Mouse (Mus musculus): ENCODE measurements around the gene Fam209.

Gene Fam209

DNA sequence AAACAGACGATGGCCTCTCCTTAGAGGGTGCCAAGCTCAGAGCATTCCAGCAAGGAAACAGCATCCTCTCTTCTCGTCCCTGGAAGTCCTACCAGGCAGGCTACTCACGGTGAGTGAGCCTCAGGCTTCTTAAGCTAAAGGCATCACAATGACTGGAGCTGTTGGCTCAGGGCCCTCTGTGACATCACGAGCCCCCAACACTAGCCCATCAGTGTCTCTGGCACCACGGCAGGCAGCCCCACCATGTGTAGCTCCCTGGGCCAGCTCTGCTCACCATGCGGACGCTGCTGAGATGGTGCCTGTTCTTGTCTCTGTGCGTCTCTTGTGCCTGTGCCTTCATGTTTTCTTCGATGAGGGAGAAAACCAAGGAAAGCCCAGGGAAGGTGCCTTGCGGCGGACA, at the start of gene Fam209:
Gene Fam209 (plus strand): TSS at position 203 of the 400 bp plus-strand sequence.
- DNase-seq, result no peak

DNA sequence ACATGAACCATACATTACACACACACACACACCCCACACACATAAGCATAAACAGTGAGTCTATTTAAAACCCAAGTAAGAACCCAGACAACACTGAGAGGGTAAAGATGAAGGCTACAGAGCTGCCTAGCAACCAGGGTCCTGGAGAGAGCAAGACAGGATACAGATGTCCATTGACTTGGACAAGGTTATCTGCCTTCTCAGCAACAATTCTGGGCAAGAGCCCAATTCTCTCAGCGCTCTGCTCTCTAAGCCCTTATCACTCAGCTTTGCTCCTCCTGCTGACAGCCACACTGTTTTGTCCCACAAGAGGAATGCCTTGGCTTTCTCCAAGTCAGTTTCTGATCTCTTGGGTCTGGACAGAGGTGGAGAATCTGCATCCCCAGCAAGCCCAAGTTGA, 41.7 kb upstream of the Fam209 start:
- DNase-seq, result no peak

DNA sequence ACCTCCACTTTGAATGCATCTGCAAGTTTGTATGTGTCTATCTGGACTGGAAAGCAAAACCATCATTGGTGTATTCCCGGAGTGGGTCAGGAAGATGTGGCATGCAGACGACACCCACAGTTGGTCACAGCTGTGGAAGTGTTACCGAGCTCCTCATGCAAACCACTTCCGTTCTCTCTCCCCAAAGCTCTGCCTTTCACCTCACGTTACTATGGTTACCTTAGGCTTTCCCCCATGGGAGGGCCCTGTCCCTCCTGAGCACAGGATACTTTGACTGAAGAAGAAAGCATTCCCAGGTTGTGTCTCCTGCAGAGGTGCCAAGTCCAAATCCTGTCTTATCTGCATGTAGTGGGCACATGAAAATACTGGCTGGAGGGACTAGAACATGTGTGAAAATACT, 38.6 kb upstream of the Fam209 start:
- DNase-seq, result no peak

DNA sequence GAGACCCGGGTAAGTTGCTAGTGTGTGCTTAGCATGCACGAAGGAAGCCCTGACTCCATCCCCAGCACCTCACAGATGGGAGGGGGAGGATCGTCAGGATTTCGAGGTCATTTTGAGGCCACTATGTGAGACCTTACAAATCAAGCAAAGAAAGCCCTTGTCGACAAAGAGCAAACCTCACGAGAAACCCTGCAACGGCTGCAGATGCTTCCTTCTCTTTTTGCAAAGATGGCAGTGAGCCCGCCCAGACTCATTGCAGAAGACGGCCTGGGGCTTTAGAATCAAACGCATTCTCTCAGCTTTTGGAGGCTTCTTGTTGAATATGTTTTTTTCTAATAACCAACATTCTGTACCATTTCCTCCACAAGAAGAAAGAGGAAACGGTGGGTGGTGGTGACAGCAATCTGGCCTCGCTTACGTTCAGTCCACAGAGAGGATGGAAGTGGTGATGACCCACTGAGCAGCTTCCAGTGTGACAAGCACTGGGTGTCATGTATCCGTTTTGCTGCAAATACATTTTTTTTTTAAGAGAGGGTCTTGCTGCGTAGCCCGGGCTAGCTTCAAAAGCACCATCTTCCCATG, 34.9 kb upstream of the Fam209 start:
- no peak for DNase-seq

DNA sequence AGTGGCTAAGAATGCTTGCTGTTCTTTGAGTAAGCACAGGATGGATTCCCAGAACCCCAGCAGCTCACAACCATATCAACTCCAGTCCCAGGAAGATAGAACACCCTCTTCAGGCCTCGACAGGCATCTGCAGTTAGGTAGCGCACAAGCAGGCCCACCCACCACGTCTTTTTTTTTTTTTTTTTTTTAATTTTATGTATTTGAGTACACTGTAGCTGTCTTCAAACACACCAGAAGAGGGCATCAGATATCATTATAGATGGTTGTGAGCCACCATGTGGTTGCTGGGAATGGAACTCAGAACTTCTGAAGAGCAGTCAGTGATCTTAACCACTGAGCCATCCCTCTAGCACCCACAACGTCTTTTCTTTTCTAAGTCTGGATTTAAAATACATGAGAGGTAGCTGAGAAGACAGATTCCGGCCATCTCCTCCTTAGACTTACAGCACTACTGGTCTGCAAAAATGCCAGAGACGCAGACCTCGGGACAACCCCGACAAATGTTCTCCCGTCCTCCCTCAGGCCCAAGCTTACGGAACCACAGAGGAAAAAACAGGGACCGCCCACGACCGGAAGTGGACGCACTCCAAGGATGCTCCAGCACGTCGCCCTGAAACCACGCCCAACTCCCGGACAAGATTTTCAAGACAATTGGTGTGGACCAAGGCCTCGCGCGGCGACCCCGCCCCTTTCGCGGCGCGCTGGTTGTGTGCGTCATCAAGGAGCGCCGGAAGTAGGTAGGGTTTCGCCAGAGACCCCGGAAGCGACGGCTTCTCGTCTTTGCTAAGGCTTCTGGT, 32.3 kb upstream of the Fam209 start, which contains the start of gene Rtf2:
Gene Rtf2 (plus strand): TSS at position 714 of the 797 bp plus-strand sequence.
- peak; percentile 100 for DNase-seq

DNA sequence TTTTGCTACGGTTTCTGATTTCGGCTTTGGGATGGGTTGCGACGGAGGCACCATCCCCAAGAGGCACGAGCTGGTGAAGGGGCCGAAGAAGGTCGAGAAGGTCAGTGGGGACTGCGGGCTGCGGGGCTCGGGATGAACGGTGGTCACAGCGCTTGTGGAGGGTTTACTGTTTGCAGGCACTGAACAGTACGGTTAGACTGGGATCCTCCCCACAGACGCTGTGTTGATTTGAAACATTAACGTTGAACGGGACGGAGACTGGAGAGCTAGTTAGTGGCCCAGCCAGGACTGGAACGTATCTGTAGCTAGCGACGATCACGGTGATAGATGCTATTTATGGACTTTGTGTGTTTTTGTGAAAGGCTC, 31.7 kb upstream of the Fam209 start:
- no peak for DNase-seq

DNA sequence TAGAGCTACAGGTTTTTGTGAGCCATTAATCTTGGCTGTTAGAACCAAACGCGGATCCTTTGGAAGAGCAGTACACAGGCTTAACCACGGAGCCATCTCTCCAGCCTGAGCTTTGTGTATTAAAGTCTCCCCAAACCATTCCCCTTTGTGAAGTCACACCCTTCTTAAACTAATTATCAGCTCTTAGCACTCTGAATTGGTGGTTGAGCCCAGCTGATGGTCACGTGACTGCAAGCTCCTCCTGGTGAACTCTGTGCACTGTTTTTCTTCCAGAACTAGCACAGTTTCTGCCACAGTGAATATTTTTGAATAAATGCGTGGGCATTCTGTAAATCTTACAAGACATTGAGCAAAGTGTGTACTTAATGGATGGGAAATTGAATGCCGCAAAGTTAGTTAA, 31.1 kb upstream of the Fam209 start:
- DNase-seq, result no peak

DNA sequence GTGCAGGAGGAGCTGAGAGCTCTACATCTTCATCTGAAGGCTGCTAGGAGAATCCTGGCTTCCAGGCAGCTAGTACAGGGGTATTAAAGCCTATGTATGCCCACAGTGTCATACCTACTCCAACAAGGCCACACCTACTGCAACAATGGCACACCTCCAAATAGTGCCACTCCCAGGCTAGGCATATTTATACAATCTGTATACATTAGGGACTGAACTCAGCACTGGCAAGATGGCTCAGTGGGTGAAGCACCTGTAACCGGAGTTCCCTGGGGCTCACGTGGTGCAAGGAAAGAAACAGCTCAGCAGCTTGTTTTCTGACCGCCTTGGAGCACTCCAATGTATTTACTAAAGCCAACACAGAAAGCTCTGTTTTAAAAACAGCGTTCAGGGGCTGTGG, 26.7 kb upstream of the Fam209 start:
- no peak for DNase-seq

DNA sequence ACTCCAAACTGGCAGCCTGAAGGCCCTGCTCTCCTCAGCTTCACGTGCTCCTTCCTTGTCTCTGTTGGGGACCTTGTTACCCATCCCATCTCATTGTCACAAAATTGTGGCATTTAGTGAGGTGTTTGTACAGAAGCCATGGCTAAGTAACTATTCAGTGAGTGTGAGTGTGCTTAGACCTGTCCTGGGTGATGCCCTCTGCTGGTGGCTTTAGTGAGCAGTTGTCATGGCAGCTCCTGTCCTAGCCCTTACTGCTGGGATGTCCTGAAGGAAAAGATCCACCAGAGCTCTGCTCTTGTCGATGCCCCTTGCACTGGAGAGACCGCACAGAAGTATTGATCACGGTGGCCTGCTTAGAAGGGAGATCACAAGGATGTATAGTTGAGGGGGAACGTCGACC, 25.0 kb upstream of the Fam209 start:
- DNase-seq, result peak; percentile 23

DNA sequence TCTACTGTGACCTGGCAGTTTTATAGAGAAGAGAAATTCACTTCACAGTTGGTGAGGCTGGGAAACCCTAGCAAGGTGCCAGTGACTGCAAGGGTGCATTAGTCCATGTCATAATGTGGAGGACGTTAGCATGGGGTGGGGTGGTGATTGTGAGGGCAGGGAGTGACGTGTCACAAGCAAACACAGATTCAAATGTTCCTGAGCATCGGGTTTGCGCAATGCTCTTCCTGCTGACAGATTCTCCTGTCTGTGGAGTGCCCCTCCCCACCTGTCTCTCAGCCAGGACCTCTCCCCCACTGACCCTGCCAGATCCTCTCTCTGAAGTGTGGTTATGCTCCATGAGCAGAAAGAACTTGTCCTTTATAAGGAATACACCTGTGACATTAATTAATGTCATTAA, 24.0 kb upstream of the Fam209 start:
- DNase-seq, result no peak

DNA sequence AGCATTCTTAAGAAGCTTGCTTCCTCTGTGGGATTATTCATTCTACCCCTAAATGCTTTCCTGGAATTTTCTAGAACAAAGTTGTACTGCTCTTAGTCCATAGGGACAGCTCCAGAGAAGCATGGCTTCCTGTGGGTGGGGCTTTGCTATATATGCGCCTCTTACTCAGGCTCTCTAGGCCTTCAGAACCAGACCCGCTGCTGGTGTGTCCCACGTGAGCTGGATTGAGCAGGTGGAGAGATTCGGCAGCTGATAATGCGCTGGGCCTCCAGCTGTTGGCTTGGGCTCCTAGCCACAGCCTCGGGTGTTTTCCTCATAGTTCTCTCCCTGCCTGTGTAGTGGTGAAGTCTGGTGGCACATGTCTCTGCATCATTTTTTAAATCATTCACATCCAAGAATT, 21.7 kb upstream of the Fam209 start:
- no peak for DNase-seq

DNA sequence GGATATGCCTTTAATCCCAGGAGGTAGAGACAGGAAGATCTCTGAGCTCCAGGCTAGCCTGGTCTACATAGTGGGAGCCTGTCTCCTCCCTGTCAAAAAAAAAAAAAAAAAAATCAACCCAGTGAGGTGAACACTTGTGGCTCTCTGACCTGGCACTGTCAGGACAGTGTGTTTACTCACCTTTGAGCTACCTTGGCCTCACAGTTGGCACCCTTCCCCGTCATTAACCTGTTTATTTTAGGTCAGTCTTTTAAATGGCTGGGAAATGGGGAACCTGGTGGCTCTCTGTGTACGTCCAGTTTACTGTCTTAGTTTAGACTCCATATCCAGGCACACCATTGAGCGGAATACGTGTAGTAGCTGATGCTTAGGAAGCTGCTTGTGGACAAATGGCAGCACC, 20.3 kb upstream of the Fam209 start:
- no peak for DNase-seq

DNA sequence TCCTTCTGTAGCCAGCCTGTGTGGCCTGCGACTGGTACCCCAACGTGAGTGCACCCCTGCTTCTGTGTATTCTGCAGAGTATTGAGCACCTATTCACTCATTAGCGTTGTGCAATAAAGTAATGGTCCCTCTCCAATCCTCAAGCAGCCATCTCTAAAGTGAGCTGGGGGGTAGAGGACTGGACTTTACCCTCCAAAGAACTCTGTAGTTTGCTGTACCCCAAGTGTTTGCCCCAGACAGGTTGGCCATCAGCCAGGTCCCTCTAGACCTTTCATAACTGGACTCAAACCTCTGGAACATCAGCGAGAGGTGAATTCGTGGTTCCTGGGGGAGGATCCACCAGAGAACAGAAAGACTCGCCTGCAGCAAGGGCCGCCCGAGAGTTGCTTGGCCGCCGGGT, 19.9 kb upstream of the Fam209 start:
- no peak for DNase-seq

DNA sequence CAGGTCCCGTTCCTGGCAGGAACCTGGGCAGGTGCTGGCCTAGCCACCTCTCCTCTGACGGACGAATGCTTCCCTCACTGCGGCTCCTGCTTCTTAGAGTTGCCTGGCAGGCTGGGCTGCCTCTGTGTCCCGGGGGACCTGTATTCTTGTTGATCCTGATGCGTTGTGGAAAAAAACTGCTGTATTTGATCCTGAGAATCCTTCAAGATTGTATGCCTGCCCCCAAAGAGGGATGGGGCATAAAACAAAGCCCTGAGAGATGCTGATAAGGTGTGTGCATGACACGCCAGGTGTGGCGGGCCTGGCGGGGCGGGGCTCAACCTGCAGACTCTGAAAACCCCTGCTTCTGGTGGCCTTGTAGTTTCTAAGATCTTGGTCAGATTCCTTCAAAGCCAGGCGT, 13.8 kb upstream of the Fam209 start, which contains the start of gene Gcnt7:
Gene Gcnt7 (minus strand): TSS at position 101 of the 400 bp plus-strand sequence.
- DNase-seq, result no peak

DNA sequence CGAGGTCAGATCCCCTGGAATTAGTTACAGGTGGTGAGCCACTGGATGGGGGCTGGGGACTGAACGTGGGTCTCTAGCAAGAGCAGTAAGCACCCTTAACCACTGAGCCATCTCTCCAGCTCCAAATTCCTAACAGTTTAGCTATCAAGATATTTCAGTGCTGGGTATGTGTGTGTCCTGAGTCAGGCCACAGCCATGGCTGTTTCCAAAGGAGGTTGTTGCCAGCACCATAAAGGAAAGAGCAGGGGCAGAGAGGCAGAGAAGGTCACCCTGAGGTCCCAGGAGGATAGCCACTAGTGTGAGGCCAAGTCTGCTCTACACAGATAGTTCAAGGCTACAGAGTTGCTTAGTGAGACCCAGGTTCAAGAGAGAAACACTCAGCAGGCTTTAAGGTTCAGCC, 11.7 kb upstream of the Fam209 start:
- no peak for DNase-seq

DNA sequence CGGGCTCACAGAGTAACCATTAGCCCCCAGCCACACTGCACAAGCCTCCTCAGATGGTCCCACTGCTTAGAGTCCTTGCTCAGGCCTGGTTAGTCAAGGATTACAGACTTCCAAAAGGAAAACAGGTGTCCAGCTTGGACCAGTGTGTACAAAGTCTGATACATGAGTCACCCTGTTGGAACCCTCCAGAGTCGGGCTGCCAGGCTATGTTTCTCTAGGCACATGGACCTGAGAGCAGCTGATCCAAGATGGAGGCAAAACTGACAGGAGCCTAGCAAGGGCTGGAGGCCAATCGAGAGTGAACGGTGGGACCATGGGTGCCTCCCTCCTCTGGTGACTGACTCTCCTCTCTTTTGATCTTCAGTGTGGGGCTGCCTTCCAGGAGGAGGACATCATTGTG, 9.5 kb upstream of the Fam209 start:
- no peak for DNase-seq

DNA sequence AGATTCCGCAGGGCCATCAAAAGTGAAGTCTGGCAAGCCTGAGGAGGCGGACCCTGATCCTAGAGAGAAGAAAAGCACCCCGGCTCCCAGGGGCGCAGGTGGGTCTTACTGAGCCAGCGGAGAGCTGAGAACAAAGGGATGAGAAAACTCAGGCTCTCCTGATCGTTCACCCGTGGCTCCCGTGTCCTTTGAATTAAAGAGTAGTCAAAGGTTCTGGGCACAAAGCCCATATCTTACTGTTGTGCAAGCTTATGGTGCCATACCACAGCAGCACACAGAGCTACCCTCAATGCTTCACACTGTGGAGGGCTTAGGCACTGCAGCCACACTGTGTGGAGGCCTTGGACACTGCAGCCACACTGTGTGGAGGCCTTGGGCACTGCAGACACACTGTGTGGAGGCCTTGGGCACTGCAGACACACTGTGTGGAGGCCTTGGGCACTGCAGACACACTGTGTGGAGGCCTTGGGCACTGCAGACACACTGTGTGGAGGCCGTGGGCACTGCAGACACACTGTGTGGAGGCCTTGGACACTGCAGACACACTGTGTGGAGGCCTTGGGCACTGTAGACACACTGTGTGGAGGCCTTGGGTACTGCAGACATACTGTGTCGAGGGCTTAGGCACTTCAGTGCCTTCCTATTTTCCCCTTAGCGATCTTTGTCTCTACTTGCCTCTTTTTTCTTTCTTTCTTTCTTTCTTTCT, 5.7 kb upstream of the Fam209 start:
- DNase-seq, result peak; percentile 55

DNA sequence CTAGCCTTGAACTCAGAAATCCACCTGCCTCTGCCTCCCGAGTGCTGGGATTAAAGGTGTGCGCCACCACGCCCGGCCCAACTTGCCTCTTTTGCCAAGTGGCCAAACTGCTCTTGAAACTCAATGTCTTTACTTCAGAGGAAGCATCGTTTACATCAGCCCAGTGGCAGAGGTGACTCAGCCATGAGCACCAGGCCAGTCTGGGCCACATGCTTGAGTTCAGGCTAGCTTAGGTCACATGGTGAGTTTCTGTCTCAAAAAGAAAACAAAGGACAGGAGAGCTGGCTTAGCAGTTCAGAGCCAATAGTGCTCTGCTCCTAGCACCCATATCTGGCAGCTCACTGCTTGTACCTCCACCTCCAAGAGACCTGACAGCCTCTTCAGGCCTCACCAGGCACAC, 5.1 kb upstream of the Fam209 start:
- no peak for DNase-seq

DNA sequence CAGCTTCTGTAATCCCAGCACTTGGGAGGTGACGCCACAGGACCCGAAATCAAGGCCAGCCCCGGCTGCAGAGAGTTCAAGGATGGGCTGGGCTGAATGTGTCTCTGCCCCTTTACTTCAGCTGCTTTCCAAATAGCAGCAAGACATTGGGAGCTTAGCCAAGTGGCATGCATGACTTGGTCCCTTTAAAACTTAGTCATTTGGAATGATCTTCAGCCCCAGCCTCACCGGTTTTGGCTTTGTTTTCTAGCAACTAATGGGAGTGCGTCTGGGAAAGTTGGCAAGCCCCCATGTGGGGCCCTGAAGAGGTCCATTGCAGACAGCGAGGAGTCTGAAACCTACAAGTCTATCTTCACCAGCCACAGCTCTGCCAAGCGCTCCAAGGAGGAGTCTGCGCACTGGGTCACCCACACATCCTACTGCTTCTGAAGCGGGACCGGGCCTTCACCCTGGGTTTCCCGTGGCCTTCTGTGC, 3.9 kb upstream of the Fam209 start:
- DNase-seq, result peak; percentile 65

DNA sequence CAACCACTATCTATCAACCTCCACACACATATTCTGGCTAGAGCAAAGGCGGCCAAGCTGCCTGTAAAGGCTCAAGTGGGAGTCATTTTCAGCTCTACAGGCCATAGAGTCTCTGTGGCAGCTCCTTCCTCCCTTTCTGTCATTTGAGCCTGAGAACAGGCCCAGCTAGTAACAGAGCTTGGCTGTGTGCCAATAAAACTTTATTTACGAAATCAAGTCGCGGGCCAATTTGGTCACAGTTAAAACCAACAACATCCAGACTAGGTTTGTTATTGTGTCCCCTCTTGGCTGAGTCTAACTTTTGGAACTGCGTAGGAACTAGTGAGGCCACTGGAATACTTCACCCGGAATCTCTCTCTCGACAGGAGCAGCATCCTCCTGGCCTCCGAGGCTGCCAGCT, 1.3 kb downstream of the Fam209 start:
- DNase-seq, result no peak

DNA sequence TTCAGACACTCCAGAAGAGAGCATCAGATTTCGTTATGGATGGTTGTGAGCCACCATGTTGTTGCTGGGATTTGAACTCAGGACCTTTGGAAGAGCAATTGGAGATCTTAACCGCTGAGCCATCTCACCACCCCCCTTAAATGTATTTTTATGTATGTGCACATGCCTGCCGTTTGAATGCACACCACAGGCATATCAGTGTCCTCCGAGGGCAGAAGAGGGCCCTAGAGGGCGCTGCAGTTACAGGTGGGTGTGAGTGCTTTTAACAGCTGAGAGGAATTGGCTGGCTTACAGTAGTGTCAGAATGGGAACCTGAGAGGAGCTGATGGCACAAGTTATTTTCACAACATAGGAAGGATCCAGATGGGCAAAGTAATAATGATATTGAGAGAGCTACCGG, 2.6 kb downstream of the Fam209 start:
- peak; percentile 23 for DNase-seq

DNA sequence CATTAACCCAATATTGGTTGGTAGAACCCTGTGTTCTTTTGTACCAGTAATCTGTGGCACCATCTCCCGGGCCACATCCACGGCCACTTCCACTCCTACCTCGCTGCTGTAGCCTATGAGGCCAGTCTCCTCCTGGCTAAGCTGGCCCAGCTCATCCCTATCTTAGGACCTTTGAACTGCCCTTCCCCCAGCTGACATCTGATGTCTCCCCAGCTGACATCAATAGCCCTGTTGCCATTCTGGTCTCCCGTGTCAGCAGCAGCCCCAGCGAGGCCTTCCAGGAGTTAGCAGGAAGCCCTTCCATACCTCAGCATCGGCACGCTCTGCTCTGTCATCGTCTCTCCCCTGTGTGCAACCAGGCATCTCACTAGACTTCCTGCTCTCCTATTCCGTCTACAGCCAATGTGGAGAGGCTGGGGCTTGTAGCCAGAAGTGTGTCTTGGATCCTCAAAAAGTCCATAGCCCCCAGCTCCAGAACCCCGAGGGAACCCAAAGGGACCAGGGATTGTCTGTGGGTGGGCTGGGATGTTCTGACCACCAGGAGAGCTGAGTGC, 4.5 kb downstream of the Fam209 start:
- no peak for DNase-seq

DNA sequence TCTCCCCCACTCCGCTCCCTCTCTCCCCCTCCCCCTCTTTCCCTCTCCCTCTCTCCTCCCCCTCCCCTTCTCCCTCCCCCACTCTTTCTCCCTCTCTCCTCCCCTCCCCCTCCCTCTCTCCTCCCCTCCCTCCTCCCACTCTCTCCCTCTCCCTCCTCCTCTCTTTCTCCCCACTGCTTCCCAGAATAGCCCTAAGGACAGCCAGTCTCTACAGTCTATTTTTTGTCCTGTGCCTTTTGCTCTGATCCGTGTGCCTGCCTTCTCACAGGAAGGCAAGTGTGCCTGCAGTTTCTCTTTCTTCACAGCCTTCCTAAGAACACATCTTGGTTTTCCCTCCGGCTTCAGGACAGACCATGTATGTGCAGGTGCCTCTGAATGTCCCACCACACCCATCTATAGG, 5.0 kb downstream of the Fam209 start:
- no peak for DNase-seq

DNA sequence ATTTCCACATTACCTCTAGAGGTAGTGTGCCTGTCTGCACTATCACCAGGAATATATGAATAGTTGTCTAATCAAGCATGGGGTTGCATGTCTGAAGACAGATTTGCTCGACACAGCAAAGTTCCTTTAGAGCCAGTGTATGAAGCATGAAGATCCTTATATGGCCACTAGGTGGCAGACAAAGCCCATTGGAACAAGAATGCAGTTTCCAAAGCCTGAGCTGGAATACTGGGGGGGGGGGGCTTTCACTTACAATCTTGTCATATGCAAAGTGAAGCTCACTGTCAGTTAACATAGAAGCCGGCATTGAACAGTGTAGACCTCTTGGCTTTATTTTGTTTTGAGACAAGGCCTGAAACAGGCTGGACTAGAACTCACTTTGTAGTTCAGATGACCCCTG, 5.5 kb downstream of the Fam209 start:
- DNase-seq, result peak; percentile 26
